Mouse (Mus musculus) layer of hippocampus, adult 2 months (tissue): ENCODE data around the gene Coasy. TPM values are rescaled to one million over a fixed set of nuclear protein-coding genes. Genes with fewer than 3 reads are reported as not detected.

Source experiments
- DNase-seq, 2 experiments: peaks; one replicate each; pipeline ENCODE4 v3.0.0; 2022; ENCODE audit warnings: low spot score in 2 of 2
- H3K27ac ChIP-seq: fragments of 200-600 bp; 2 replicates; pipeline ENCODE4 v1.8.1; 2022
- H3K4me3 ChIP-seq: fragments of 200-600 bp; 2 replicates; pipeline ENCODE4 v1.8.1; 2022; ENCODE audit warnings: mild to moderate bottlenecking
- CTCF ChIP-seq: fragments of 200-600 bp; conservative IDR thresholded peaks from 2 replicates; pipeline ENCODE4 v1.8.1; 2022; ENCODE audit warnings: antibody characterized with exemption, mild to moderate bottlenecking, moderate library complexity
- total RNA-seq, 2 experiments: library from RNA; stranded (reverse); gene quantifications; 2 replicates each; pipeline ENCODE4 v1.2.3; 2021

Gene Coasy
- total RNA-seq, 2 experiments from 2014 or later = 24.9 to 25.8 TPM

DNA sequence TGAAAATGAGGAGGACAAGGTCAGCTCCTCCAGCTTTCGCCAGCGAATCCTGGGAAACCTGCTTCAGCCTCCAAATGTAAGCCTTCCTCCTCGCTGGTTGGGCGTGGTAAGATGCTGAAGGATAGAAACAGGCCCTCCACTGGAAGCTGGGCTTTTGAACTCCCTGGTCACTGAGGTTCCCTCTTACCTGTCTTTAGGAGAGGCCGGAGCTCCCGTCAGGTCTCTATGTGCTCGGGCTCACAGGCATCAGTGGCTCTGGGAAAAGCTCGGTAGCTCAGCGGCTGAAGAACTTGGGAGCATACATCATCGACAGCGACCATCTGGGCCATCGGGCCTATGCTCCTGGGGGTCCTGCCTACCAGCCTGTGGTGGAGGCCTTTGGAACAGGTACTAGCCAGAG lies 2.4 kb downstream of the Coasy start:
- no peak for TF ChIP-seq CTCF
- no peak for DNase-seq
- no peak overlapping the region for H3K4me3 ChIP-seq

DNA sequence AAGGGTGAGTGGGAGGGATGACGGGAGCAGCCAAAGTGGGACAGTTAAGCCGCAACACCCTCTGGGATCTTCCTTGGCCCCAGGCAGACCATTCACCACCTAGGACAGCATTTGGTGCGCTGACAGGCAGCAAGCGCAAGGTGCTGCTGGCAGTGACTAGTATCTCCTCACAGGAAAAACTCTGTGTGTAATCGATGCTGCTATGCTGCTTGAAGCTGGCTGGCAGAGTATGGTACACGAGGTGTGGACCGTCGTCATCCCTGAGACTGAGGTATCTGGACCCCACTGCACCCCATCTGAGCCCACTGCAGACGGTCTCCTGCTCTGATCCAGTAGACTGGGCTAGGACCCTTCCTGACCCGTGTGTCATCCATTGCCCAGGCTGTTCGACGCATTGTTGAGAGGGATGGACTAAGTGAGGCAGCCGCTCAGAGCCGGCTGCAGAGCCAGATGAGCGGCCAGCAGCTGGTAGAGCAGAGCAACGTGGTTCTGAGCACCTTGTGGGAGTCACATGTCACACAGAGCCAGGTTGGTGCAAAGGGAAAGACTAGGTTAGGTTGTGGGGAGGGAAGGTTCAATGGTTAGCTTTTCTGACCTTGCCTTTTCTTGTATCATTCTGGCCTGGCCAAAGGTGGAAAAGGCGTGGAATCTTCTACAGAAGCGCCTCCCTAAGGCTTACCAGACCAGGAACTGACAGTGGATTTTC lies 3.4 kb downstream of the Coasy start:
- DNase-seq = no peak
- TF ChIP-seq CTCF = no peak
- H3K4me3 ChIP-seq = no peak overlapping the region
- H3K27ac ChIP-seq = peak overlapping the region; percentile 91; the same call in 1 of the 2 replicates

More for the DNA sequence above, 2.4 kb downstream of the Coasy start:
- no peak overlapping the region for H3K27ac ChIP-seq

DNA sequence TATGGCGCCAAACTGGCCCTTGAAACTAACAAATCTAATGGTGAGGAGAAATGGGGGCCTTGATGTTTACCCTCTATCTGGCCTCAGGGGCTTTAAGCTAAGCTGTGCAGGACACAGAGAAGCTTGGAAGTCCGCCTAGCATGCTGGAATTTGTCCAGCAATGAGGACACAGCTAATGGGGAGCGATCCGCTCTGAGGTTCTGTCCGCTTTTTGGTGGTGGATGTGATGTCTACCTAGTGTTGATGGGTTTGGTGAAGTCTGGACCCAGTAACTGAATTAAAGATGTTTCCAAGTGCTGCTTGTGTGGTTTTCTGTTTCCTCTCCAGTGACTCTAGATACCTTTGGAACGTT lies 3.9 kb downstream of the Coasy start:
- peak overlapping the region; percentile 91 for H3K27ac ChIP-seq
- no peak for TF ChIP-seq CTCF
- H3K4me3 ChIP-seq = peak overlapping the region; percentile 73
- no peak for DNase-seq

DNA sequence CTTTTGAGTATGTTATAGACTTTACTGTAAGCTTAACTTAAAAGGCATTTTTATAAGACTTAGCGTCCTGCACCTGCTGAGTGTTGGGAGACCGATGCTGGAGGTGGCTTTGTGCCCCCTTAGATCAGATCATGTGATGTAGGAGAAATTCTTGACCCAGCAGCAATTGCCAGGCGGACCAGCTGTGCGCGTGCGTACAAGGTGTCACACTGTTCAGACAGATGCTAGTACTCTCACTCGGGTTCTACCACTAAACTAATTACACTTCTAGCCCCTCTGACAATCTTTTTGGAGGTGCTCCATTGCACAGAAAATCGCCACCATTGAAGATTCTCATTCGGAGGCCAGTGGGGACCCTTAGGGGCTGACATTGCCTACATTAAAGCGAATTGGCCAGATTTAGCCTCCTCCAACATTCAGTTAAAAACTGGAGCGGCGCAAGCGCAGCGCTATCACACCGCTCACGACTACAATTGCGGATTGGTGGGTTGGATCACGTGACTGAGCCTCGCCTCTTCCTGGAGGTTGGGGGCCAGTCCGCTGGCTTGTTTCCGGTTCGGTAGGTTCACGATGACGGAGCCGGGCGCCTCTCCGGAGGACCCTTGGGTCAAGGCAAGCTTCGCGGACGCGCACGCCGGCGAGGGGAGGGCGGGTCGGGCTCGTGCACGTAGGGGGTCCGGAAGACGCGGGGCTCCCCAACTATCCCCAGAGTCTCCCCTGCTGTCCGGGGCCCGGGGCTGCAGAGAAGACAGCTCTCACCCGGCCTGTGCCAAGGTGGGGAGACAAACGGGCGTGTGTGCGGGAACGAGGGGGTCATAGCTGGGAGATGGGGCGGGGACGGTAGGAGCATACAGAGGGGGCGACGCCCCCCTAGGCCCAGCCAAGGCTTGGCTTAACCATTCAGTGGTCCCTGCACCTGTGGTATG lies 4.7 kb downstream of the Coasy start, which contains the start of gene Mlx:
TSS of gene Mlx (plus strand) at position 522 of the 926 bp plus-strand sequence.
- TF ChIP-seq CTCF = no peak
- DNase-seq = peak; percentile 86 to 93
- peak within 1 kb of the TSS; percentile 73 for H3K4me3 ChIP-seq
- H3K27ac ChIP-seq = peak within 1 kb of the TSS; percentile 91

DNA sequence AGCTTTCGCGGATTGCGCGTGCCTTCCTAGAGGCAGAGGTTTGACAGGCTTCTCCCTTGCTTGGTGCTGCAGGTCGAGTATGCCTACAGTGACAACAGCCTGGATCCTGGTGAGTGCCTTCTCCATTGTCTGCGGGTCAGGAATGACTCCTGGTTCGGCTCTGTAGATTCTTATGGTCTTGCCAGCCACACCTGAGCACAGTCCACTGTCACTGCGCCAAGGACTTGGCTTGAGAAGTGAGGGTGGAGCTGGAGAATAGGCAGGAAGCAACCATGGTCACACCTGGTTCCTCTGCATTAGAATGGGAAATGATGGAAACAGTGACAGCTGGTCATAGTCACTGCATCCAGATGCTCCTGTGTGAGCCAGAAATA lies 5.3 kb downstream of the Coasy start:
- no peak for DNase-seq
- H3K27ac ChIP-seq = peak overlapping the region; percentile 91
- no peak for TF ChIP-seq CTCF
- peak overlapping the region; percentile 73 for H3K4me3 ChIP-seq

DNA sequence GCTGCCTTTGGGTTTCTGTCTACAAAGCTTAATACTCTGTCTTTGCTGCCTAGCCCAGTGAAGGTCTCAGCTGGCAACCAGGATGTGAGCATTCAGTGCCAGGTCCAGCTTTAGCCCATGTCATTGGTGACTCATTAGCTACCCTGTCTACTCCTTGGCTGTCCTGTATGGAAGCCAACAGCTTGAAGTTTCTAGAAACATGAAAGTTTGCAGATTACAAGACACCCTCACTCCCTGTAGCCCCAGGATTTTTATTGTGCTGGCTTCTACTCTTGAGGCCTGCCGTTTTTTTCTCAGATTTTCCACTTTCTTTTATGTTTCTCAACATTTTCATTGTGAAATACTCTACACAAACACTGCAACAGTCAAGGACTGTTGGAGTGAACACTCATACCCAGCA lies 7.6 kb downstream of the Coasy start:
- no peak for DNase-seq
- TF ChIP-seq CTCF = no peak
- no peak overlapping the region for H3K27ac ChIP-seq

DNA sequence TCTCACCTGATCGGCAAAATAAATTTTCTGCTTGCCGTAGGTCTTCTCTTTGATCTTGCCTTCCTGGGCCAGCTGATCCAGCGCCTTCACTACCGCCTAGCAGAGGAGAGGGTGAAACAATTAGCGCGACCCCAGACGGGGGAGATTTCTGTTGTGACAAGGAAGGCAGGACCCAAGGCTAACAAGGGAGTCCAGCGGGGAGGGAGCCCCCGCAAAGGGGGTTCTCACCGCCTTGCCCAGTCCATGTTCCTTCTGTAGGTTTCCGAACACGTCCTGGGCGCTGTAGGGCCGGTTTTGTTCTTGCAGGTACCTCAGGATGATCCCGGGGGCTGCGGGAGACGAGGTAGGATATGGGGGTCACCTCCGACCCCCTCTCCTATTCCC lies 12.6 kb downstream of the Coasy start:
- DNase-seq = no peak
- peak overlapping the region; percentile 98; the same call in 1 of the 2 replicates for H3K27ac ChIP-seq
- no peak for TF ChIP-seq CTCF
- H3K4me3 ChIP-seq = peak overlapping the region; percentile 87

More for the DNA sequence above, 7.6 kb downstream of the Coasy start:
- H3K4me3 ChIP-seq = no peak overlapping the region

DNA sequence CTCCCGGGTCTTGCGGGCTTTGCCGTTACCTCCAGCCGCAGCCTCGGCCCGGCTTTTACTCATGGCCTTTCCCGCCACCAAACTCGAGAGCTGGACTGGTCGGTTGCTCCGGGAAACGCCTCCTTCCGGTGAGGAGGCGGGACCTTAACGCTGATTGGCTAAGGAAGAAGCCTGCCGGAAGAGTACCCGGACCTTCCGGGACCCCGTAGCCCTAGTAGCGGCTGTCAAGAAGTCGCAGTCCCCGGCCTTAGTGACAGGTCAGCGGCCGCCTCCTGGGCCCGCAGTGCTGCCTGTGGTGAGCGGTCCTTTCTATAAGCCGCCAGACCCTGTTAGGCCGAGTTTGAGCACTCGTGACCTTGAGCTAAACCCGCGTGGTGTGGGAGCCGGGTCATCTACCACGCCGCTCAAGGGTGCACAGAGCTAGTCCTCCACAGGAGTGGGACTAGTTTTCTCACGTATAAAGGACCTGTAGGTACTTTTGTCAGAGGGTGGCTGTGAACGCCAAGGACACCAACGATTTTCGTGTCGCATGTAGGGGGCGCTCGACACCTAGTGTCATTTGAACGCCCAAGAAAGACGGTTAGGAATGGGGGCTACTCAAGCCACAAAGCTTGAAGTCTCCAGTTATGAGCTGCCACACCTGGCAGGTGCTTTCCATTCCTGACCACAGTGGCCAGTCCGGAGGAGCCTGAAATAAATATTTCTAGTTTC lies 13.1 kb downstream of the Coasy start, which contains the start of gene Psmc3ip:
TSS of gene Psmc3ip (minus strand) at position 123 of the 711 bp plus-strand sequence.
- H3K27ac ChIP-seq = peak within 1 kb of the TSS; percentile 98
- peak within 1 kb of the TSS; percentile 87 for H3K4me3 ChIP-seq
- peak; percentile 93 for TF ChIP-seq CTCF
- peak; percentile 94 for DNase-seq

DNA sequence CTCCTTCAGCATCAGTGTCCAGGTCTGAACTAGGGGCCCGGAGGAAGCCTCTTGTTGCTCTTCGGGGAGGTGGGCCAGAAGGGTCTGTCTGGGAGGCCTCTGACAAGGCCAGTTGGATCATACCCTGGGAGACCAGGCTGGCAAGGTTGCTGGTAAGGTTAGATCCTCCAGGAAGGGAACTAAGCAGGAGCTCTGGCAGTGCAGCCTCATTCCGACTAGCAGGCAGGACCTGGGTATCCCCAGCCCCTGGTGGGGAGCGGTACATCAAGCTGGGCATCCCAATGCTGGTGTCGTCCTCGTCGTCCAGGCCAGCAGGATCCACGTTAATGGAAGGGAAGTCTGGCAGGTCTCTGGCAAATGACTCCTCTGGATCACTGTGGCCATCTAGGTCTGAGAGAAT lies 15.9 kb downstream of the Coasy start:
- DNase-seq = no peak
- TF ChIP-seq CTCF = no peak
- no peak overlapping the region for H3K27ac ChIP-seq
- H3K4me3 ChIP-seq = no peak overlapping the region

DNA sequence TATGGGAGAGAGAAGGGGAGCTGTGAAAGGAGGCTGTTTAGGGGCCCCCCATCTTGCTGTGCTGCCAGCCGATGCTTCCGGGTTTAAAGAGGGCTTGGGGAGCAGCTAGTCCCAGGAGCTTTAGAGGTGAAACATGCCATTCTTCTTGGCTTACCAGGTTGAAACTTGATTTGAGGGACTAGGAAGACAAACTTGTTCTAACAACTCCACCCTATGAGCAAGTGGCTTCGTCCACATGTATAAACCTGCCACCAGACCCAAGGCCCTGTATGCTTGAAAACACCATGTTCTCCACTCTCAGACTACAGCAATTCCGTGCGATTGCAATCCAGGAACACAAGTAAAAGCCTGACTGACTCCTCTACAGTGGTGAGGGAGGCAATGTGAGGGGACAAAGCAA lies 20.6 kb downstream of the Coasy start:
- TF ChIP-seq CTCF = no peak
- no peak overlapping the region for H3K4me3 ChIP-seq
- no peak for DNase-seq
- no peak overlapping the region for H3K27ac ChIP-seq

DNA sequence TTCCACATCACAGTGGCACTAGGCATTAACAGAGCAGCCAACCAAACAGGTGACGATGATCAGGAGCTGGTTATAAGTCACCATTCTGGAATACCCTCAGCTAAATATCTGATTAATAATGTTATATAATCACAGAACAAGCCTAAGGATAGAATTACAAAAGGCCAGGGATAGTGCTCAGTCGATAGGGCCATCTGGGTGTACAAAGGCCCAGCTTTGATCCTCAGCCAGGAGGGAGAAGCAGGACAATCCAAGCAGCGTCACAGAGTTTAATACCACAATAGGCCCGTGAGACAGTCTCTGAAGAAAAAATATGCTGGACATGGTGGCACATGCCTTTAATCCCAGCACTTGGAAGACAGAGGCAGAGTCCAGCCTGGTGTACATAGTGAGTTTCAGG lies 27.0 kb downstream of the Coasy start:
- Histone ChIP-seq H3K4me3 (no peak overlapping the region), H3K27ac (peak overlapping the region; percentile 41; the same call in 1 of the 2 replicates)
- DNase-seq = no peak
- no peak for TF ChIP-seq CTCF

DNA sequence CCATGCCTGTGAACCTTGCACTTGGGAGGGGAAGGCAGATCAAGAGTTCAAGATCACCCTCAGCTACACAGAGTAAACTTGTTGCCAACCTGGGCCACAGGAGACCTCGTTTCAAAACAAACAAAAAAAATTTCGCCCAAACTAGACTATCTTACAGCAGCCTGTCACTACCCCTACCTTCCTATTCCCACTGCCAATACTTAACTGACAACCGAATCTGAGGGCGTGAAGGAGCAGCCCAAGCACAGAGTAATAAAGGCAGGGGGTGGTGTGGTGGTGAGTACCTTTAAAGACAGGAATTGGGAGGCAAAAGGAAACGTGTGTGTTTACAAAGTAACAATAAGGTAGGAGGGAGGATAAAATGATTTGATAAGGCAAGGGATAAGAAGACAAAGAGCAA lies 28.3 kb downstream of the Coasy start:
- no peak overlapping the region for H3K4me3 ChIP-seq
- no peak for DNase-seq
- no peak for TF ChIP-seq CTCF
- no peak overlapping the region for H3K27ac ChIP-seq

DNA sequence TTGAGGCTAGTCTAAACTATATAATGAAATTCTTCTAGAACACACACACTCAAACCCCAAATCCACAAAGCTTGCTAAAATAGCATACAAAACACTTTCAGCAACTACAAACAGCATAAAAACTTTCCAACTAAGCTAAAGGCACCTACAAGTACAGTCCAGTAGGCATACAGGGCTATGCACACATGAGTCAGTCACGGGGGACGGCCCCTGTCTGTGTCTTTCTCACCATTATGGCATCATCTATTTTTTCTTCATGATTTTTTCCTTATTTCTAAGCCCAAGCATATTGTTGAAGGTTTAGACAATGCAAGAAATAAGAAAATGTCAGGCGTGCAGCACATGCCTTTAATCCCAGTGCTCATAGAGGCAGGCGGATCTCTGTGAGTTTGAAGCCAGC lies 28.8 kb downstream of the Coasy start:
- Histone ChIP-seq H3K27ac (no peak overlapping the region), H3K4me3 (no peak overlapping the region)
- no peak for TF ChIP-seq CTCF
- DNase-seq = no peak
